Mouse (Mus musculus) fibroblast of lung, adult 2 months (primary cell): ENCODE measurements around the gene Cdk18.
"Not testable (repeated sequence)": the region's sequence is repeated elsewhere in the genome, so short reads cannot be mapped to it uniquely, and the experiment has no call there.

Experiments used
- DNase-seq: peaks from one replicate; pipeline ENCODE4 v3.0.0-alpha.2; 2011; ENCODE audit warnings: low read depth

The Cdk18 gene

DNA sequence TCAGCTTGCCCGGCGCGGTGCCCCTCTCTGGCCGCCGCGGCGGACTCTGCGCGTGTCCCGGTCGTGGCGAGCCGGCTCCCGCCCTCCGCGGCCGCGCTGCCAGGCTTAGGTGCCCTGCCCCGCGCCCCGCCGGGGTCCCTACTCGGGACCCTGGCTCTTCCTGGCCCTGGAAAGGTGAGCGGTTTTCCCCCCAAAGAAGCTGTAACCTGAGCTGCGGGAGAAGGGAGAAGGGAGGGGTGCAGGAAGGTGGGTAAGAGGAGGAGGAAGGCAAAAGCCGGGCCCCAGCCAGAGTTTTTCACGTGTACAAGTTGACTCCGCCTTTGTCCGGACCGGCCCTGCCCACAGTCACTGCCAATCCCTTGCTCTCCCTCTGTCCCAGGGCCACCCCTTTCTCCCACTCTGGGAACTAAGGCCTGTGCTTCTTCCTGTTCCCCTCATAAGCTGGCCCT is at the start of gene Cdk18:
Gene Cdk18 (minus strand): TSS at position 269 of the 449 bp plus-strand sequence.
- peak; percentile 48 for DNase-seq

DNA sequence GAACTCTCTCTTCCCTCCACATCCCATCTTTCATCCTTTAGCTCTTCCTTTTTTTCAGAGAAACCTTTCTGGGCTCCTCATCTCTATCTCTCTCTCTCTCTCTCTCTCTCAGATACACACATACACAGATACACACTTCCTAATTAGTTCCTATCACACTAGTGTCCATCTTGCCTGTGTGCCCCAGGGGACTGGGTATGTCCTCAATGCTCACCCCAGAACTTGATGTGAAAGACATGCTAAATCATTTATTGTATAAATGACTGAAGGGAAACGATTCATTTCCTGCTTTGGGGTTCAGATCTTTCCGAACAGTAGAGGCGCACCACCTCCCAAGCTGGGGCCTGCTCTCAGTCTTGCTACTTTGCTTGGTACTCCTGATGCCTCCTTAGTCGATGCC is 49.7 kb upstream of the Cdk18 start:
- DNase-seq: no peak

DNA sequence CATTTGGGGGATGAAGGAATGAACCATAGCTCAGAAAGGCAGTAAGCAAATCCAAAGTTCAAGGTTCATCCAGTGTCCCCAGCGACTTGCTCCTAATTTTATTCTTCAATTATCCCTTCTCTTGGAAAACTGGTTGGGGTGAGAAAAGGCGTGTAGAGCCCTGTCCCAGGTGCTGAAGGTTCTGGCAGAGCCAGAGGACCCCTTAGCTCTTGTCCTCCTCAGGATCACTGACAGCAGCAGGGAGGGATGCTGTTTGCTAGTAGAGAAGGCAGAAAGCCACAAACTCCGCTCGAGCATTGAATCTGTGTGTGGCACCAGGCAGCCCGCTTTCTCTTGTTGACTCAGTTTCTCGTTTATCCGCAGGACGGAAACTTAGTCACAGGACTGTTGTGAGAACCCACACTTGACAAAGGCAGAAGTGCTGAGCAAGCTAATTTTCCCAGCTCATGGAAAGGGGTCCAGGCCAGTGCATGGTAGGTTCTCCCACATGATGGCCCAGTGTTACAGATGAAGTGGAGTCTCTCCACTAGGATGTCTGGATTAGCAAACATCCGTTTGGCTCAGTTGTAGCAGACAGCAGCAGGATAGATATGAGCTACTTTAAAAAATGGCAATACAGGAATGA is 49.1 kb upstream of the Cdk18 start:
- no peak for DNase-seq

DNA sequence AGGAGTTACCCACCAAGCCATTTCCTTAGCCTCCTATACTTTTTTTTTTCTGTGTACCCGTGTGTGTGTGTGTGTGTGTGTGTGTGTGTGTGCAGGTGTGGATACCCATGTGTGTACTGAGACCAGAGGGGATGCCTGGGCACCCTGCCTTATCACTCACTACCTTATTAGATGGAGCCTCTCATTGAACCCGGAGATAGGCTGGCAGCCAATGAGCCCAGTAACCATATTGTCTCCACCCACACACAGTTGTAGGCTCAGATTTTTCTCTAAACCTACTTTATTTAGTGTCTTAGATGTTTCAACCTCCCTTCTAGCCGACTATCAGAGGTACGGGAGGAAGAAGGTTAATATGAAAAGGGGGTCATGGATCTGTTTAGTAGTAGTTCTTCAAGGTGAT is 46.8 kb upstream of the Cdk18 start:
- no peak for DNase-seq

DNA sequence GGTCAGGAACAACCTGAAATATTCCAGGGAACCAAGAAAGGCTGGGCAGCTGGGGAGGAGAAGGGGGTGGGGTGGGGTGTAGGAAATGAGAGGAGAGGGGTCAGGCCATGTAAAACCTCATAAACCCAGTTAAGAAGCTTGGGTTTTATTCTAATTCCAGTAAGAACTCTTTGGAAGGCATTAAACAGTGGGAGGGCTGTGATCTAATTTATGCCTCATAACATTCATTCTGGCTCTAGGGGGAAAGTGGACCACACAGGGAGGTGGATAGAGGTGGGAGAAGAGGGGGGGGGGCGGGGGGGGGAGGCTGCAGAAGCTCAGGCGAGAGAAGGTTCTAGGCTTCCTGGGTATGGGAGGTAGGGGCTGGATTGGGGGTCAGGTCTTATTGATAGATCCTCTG is 32.1 kb upstream of the Cdk18 start:
- DNase-seq: no peak

DNA sequence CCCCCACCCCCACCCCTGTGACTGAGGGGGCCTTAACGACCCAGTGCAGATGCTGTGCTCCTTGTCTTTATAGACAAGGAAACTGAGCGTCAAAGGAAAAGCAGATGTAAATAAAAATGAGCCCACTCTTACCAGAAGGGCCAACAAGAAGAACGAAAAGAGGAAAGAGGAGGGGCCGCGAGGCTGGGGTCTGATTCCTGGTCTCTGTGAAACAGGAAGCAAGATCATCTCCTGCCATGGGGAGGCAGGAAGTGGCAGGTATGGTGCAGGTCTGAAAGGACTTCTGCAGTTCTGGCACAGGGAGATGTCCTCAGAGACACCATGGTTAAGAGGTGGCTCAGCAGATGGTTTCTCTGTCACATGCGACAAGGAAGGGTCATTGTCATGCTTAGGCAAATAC is 31.2 kb upstream of the Cdk18 start:
- no peak for DNase-seq

DNA sequence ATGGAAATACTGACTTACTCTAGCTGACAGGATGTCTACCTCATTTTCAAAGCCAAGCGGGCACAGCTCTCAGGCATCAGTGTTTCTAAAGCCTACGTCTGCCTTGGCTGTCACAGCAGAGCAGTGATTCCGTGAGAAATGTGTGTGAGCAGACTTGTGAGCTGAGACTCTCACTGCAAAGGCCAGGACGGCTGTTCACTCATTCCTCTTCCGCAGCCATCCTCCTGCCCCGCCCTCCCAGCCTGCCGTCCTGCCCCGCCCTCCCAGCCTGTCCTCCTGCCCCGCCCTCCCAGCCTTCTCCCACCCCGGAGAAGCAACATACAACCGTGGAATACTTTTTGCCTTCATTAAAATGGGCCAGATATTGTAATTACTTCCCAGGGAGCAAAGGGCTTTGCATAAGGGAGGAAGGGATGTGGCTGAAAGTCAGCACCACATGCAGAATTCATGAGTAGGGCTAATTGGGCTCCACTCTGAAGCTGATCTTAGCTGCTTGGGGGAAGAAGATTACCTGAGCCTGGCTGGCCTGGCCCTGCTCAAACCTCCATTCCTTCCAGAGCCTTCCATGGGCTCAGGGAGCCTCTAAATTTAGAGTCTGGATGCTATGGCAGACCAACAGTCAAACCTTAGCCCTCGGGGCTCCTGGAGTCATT is 28.8 kb upstream of the Cdk18 start:
- DNase-seq: no peak

DNA sequence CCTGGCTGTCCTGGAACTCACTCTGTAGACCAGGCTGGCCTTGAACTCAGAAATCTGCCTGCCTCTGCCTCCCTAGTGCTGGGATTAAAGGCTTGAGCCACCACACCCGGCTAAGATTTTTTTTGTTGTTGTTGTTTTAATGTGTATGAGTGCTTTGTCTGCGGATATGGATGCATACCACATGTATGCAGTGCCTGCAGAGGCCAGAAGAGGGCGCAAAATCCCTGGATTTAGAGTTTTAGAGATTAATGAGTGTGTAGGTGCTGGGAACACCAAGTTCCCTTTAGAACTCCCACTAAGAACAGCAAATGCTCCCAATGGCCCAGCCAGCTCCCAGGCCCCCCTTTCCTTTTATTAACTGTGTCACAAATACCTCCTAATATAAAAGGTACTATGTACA is 26.4 kb upstream of the Cdk18 start:
- no peak for DNase-seq

DNA sequence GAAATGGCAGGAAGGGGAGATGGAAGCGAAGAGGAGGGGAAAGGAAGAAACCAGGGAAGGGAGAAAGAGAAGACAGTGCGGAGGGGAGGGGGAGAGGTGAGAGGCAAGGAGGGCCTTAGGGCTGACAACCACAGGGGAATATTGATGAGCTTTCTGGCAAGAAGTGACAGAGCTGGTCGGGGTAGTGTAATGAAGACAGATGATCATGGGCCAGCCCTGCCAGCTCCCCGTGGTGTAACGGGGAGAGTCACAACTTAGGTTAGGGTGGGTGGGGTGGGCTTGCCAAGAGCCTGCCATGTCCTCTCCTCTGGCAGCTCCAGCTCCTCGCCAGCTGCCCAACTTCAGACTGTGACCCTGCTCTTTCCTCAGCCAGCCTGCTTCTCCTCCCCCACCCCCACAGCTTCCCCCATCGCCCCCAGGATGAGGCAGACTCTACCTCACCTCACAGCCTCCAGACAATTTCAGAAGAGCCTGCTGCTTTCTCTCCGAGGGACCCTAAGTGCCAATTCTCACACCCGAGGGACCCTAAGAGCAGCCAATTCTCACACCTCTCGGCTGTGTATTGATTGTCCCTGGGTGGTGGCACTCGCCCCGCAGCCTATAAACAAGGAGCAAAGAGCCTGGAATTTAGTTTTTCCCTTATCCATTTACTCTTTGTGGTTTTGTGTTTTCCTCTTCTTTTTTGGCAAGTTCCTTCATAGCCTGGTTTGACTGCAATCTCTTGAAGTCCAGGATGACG is 25.5 kb upstream of the Cdk18 start:
- no peak for DNase-seq

DNA sequence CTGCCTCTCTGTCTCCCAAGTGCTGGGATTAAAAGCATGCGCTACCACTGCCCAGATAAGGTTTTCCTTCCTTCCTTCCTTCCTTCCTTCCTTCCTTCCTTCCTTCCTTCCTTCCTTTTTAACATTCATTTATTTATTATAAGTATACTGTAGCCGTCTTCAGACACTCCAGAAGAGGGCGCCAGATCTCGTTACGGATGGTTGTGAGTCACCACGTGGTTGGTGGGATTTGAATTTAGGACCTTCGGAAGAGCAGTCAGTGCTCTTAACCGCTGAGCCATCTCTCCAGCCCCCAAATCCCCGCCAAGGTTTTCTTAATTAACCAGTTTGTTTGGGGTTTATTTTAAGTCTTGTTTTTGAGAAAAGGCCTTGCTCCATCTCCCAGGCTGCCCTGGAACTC is 23.1 kb upstream of the Cdk18 start:
- DNase-seq: not testable (repeated sequence)

DNA sequence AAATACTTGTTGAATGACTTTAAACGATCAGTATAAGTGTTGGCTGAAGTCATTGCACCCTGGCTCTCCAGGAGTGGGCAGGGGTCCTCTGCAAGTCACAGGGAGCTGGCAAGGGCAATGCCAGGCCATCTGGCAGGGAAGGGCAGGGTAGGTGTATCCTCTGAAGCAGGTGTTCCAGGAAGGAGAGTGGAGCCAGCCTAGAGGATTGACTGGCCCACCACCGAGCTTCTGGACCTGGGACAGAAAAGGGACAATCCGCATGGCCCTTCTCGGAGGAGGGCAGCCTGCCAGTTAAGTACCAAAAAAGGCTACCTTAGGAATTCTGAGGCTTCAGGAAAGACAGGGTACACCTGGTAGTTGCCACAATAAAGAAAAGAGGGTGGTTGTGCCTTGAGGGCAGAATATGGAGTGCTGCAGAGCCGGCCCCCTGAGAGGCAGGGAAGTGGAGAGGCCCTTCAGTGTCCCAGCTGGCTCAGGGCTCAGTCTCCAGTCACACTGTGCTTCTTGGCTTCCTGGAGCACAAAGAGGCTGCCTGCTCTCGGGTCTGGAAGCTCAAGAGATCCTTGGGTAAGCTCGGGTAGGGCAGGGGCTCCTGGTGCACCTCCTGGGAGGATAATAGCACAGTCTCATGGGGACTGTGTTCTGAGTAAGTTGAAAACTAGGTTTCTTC is 21.9 kb upstream of the Cdk18 start:
- no peak for DNase-seq

DNA sequence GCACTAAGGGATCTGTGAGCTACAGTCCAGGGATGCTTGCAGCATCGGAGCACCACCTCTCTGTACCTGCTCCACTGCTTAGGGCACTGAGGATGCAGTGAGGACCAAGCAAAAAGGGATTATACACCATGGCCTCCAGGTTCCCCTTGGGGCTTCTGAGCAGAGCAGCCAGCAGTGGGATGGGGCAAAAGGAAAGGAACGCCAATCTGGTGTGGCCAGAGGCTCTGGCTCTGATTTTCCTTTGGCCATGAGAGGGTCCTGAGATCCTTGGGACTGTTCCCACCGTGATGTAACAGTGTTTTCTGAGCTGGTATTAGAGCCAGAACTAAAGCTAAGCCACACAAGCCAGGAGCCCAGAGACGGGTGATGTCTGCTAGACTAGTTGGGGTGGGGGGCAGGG is 20.2 kb upstream of the Cdk18 start:
- no peak for DNase-seq

DNA sequence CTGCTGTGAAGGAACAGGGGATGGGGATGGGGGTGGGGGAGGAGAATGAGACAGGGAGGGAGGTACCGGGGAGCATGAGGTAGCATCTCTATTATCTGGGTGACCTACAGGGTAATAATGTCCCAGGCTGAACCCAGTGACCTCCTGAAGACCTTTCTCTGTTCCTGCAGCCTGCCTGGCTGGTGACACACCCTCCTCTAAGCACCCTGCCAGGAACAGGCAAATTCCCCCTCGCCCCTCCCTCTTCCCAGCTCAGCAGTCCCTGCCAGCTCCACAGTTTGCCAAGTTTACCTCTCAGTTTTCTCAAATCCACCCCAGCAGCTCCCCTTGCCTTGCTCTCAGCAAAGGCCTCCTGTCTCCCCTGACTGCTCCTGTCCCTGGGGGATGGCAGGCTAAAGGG is 19.3 kb upstream of the Cdk18 start:
- no peak for DNase-seq

DNA sequence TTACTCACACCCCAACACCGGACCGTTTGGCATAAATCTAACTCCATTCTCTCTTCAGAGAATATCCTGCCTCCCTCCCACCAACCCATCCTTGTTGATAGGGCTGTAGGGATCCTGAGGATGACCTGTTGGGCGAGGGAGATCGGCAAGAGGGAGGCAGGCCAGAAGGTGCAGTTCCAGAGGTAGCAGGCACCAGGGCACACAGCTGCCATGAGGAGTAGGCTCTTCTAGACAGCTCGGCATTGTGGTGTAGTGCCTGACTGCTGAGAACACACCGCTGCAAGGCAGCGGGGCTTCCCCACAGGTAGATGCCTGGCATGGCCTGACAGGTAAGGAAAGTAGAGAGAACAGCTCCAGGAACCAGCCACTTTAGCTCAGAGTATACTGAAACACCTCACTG is 18.3 kb upstream of the Cdk18 start:
- no peak for DNase-seq

DNA sequence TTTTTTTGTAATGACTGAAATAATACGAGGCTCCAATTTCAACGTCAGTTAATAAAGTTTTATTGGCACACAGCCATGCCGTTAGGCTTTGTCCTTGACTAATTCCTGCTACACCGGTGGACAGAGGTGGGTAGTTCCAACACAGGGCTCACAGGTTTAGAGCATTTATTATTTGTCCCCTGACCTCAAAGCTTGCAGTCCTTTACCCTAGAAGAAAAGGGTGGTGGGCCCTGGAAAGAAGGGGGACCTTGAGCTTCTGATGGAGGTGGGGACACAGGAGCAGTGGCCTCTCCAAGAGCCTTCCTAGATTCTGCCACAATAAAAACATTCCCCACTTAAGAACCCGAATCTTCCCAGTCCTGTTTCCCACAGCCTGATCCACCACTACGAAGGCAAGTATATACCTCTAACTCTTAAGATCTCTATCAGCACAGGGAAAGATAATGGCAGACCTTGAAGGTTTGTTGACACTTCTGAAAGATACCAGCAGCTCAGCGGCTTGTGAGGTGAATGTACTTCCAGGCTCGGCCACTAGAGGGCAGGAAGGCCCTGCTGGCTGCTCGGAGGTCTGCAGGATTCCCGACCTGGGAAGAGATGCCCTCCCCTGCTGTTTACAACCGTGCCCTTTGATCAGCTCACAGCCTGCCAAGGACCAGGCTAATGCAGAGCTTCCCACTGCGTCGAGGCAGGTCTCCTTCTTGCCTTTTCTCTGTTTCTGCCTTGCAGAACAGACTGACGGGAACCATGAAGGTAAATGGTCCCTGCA is 17.7 kb upstream of the Cdk18 start:
- no peak for DNase-seq

DNA sequence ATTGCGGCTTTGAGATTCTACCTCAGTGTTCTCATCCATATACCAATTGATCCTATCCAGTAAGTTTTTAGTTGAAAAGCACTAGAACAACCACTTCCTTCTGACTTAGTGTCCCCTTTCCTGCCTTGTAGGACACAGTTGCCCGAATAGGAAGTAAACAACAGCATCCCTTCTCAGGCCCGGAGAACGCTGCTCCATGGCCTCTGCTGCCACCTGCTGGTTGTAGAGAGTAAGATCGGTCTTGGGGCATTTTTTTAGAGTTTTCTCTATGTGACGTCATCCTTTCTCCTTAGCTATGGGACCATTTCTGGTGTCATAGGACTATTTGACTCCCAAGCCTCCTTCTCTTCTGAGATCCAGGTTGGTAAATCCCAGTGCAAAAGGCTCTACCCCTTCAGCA is 16.3 kb upstream of the Cdk18 start:
- peak; percentile 65 for DNase-seq

DNA sequence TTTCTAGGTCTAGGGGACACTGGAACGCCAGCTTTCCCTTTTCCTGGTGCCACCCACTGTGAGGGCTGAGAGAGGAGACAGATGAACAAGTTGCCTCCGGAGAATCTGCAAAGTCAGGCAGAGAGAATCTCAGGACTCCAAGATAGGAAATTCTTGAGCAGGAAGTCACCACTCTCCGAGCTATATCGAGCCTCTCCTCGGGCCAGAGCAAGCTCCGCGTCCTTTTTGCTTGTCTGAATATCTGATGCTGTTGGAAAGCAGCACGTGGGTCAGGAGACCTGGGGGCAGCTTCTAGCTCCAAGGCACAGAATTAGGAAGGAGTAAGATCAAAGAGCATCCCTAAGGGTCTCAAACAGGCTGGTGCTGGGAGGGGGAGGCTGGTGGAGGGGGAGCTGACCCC is 14.2 kb upstream of the Cdk18 start:
- no peak for DNase-seq

DNA sequence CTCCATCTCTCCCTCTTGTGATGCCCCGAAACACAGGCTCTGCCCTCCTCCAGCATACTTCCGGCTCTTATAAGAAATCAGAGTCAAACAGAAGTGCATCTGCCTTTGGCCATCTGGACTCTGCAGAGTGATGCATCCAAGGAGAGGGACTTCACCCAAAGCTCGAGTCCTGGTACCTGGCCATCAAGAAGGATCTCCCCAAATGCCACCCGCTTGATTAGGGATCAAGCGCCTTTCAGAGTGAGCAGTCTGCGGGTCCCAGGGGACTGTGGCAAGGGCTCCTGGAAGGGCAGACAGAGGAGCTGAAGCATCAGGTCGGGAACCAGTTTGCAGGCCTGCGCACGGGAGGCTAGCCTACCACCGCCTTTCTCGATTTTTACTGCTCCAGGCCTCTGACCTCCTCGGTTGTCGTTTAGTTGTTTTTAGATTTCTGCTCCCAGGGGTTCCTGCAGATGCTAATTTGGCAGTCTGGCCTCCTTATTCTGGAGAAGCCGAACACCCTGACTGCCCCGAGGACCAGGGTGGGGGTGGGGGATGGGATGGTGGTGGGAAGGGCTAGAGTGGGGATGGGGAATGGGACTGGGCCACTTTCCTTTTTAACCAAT is 13.7 kb upstream of the Cdk18 start:
- DNase-seq: no peak

DNA sequence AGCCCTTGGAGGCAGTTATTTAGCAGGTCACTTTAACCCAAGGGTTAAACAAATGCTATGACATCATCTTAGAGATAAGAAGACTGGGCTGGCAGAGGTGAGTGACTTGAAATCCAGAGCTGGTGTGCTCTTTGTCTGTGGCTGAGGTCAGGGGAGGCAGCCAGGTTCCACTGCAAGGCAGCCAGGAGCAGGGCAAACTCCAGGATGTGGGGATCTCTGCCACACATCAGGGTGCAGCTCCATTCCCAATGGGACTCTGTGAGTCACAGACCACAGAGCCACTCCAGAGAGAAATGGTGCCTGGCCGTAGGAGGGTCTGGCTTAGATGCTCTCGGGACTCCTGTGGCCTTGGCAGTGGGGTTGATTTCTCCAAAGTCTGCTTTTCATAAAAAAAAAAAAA is 12.4 kb upstream of the Cdk18 start:
- no peak for DNase-seq

DNA sequence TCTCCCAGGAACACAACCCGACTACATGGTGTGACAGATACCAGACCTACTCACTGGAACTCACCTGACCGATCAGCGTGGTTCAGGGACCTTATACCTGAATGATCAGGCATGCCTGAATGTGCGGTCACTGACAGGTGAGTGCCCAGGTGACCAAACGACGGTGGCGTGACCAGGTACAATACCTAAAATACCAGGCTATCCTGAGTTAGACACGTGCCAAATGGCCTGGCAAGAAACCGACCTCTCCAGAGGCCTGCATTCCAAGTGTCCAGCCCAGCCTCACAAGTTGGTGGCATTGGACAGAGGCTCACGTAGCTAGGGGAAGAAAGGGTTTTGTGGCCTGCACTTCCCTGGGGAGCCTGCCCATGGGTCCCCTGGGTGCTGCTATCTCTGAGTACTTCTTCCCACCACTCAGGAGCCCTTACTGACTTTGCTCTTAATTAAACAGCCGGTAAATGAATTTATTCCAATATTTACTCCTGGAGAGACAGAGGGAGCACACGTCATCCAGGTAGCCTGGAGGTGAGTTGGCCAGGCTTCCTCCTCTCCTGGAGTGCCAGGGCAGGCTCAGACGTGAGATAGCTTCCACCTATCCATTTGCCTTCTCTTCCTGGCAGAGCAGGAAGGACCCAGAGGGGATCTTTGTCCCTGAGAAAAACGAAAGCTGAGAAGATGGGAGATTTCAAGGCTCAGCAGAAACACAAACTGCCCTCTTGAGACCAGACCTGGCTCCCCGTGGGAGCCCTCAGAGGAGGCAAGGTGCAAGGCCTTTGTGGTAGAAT is 11.5 kb upstream of the Cdk18 start:
- no peak for DNase-seq

DNA sequence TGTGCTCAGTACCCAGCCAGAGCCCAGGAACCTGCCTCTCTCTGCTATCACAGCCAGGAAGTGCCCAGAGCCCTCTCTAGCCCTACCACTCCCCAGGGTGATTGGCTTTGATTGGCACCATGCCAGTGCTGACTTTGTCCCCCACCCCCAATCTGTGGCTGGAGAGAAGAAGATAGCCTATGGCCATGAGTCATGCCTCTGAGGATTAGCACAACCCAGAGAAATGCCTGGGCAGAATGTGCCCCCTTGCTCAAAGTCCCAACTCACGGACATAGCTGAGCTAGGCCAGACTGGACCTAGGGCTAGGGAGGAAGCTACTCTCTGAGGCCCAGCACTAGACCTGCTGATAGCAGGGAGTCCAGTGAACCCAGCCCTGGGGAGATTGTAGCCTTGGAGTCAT is 10.7 kb upstream of the Cdk18 start:
- no peak for DNase-seq
